Mouse (Mus musculus): ENCODE data around the gene Ifit3. TPM values are rescaled to one million over a fixed set of nuclear protein-coding genes. Genes with fewer than 3 reads are reported as not detected.
"Not testable (repeated sequence)": the region's sequence is repeated elsewhere in the genome, so short reads cannot be mapped to it uniquely, and the experiment has no call there.

The Ifit3 gene
- total and polyA plus RNA-seq, 2 experiments from 2014 or later: 1.8 to 3.1 TPM

- H3K9ac ChIP-seq (replicated peaks; ENCODE audit: low read length): no peak overlapping the region
- DNase-seq (ENCODE audit: low spot score) (no peak), ATAC-seq (no peak)
- H3K27ac ChIP-seq: no peak overlapping the region
- no peak overlapping the region for H3K4me2 ChIP-seq (ENCODE audit: low read depth, low read length)
- H3K9me3 ChIP-seq (ENCODE audit: low read length): no peaks in the 10 kb centered on the region
- H3K27me3 ChIP-seq (ENCODE audit: insufficient read depth, low read length): no peaks in the 10 kb centered on the region
- no peaks in the 10 kb centered on the region for H3K4me1 ChIP-seq (ENCODE audit: insufficient read depth, low read length)
- no peak for TF ChIP-seq CTCF (IDR thresholded peaks at IDR 0.05; ENCODE audit: low read depth)
- no peak overlapping the region for H3K4me3 ChIP-seq (ENCODE audit: low read length)
- 90% methylated on average over 3 of the region's 3 CpGs for WGBS
- no peaks in the 10 kb centered on the region for H3K36me3 ChIP-seq (ENCODE audit: insufficient read depth, low read length)
These were observed 22.1 kb downstream of the Ifit3 start for GRCm38 (mm10) chr19:34605472-34605871.

DNA sequence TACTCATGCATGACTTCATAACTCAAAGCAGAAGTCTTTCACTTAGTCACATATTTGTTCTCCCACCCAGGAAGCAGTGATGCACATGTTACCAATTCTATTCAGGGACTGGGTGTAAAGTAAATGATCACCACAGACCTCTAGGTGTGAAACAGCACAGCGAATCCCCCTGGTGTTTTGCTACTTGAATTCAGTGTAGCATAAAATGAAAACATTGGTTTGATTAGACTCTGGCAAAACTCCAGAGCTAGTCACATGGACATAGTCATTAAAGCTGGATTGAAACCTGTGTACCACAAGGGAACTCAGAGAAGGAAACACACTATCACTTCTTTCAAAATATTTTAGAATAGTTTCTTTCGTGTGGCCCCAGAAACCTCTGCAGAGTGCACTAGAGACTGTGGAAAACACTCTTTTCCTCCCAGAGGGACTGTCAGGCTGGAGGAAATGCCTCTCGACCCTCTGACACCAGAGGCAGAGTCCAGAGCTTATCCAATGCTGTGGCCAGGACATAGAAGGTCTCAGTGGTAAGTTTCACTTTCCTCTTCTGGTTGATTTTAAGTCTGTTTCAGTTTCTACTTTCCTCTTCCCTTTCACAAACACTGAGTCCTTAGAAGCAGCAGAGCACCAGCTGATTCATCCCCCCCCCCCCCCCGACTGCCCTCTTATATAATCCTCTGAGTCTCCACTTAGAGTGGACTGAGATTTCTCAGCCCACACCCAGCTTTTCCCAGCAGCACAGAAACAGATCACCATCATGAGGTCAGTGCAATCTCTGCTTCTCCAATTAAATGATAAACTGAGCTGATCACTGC lies 24.1 kb downstream of the Ifit3 start, which contains the start of gene Ifit3b:
Gene Ifit3b (plus strand): TSS at position 734 of the 815 bp plus-strand sequence.
- H3K9me3 ChIP-seq (ENCODE audit: low read length); H3K4me1 ChIP-seq (ENCODE audit: insufficient read depth, low read length); H3K9ac ChIP-seq (replicated peaks; ENCODE audit: low read length); H3K4me2 ChIP-seq (ENCODE audit: low read depth, low read length); H3K27me3 ChIP-seq (ENCODE audit: insufficient read depth, low read length); H3K27ac ChIP-seq; H3K4me3 ChIP-seq (ENCODE audit: low read length); H3K36me3 ChIP-seq (ENCODE audit: insufficient read depth, low read length): not testable (repeated sequence)
- DNase-seq (ENCODE audit: low spot score) (peak; percentile 45), ATAC-seq (peak; percentile 68)
- WGBS: 55% methylated on average over 4 of the region's 4 CpGs

GRCm38 (mm10) chr19:34610118-34610517 lies 26.8 kb downstream of the Ifit3 start:
- H3K36me3 ChIP-seq (ENCODE audit: insufficient read depth, low read length); ATAC-seq; H3K9ac ChIP-seq (replicated peaks; ENCODE audit: low read length); H3K4me3 ChIP-seq (ENCODE audit: low read length); H3K9me3 ChIP-seq (ENCODE audit: low read length); H3K27me3 ChIP-seq (ENCODE audit: insufficient read depth, low read length); H3K4me2 ChIP-seq (ENCODE audit: low read depth, low read length); H3K4me1 ChIP-seq (ENCODE audit: insufficient read depth, low read length); DNase-seq (ENCODE audit: low spot score); H3K27ac ChIP-seq: not testable (repeated sequence)
- 78% methylated on average over 3 of the region's 3 CpGs for WGBS

DNA sequence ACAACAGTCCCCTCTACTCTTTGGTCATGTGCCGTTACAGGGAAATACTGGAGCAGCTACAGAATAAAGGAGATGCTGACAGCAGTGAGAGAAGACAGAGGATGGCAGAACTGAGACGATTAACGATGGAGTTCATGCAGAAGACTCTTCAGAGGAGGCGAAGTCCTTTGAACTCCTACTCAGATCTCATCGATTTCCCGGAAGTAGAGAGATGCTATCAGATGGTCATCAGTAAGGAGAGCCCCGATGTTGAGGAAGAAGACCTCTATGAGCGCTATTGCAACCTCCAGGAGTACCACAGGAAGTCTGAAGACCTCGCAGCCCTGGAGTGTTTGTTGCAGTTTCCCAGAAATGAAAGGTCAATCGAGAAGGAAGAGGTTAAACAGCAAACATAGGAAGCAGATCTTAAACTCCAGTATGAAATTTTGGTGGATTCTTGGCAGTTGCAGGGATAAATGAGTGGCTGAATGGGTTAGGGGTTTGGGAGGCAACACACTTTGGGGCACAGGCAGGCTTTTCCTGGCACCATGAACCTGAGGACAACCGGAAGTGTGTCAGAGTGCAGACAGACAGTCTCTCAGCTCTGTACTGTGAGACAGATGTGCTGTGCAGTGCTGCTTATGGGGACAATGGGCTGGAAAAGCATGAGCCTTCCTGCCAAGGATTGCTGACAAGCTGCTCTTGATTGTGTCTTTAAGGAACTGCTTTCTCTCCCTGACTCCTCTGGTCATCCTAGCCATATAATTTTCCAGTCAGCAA lies 29.1 kb downstream of the Ifit3 start:
- H3K27ac ChIP-seq; H3K9ac ChIP-seq (replicated peaks; ENCODE audit: low read length); H3K4me2 ChIP-seq (ENCODE audit: low read depth, low read length); H3K4me3 ChIP-seq (ENCODE audit: low read length); DNase-seq (ENCODE audit: low spot score); H3K4me1 ChIP-seq (ENCODE audit: insufficient read depth, low read length); H3K9me3 ChIP-seq (ENCODE audit: low read length); H3K27me3 ChIP-seq (ENCODE audit: insufficient read depth, low read length); ATAC-seq; H3K36me3 ChIP-seq (ENCODE audit: insufficient read depth, low read length): not testable (repeated sequence)
- WGBS: 85% methylated on average over 5 of the region's 11 CpGs

DNA sequence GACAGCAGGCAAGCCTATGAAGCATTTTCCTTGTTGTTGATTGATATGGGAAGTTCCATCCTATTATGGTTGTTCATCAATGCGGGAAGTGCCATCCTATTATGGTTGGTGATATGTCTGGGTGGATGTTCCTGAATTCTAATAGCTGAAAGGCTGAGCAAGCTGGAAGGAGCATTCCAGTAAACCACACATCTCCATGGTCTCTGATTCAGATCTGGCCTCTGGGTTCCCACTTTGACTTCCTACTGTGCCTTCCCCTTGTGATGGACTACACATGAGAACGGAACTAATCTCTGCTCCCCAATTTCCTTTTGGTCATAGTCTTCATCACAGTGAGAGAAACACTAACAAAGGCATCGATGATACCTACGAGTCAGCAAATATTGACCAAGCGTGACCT lies 37.5 kb downstream of the Ifit3 start:
- ATAC-seq: no peak
- Histone ChIP-seq H3K27ac (no peak overlapping the region), H3K4me1 (ENCODE audit: insufficient read depth, low read length) (no peaks in the 10 kb centered on the region), H3K27me3 (ENCODE audit: insufficient read depth, low read length) (no peaks in the 10 kb centered on the region), H3K4me2 (ENCODE audit: low read depth, low read length) (no peak overlapping the region), H3K9ac (replicated peaks; ENCODE audit: low read length) (no peak overlapping the region), H3K36me3 (ENCODE audit: insufficient read depth, low read length) (no peaks in the 10 kb centered on the region), H3K4me3 (ENCODE audit: low read length) (no peak overlapping the region), H3K9me3 (ENCODE audit: low read length) (no peaks in the 10 kb centered on the region)
- DNase-seq (ENCODE audit: low spot score): no peak
- no peak for TF ChIP-seq CTCF (IDR thresholded peaks at IDR 0.05; ENCODE audit: low read depth)
- 91% methylated on average over 5 of the region's 5 CpGs for WGBS

GRCm38 (mm10) chr19:34623781-34624180 lies 40.5 kb downstream of the Ifit3 start:
- 92% methylated on average over 6 of the region's 6 CpGs for WGBS
- DNase-seq (ENCODE audit: low spot score): no peak
- H3K9ac ChIP-seq (replicated peaks; ENCODE audit: low read length): no peak overlapping the region
- no peak overlapping the region for H3K4me3 ChIP-seq (ENCODE audit: low read length)
- TF ChIP-seq CTCF (IDR thresholded peaks at IDR 0.05; ENCODE audit: low read depth): no peak
- no peaks in the 10 kb centered on the region for H3K9me3 ChIP-seq (ENCODE audit: low read length)
- no peaks in the 10 kb centered on the region for H3K36me3 ChIP-seq (ENCODE audit: insufficient read depth, low read length)
- no peaks in the 10 kb centered on the region for H3K27me3 ChIP-seq (ENCODE audit: insufficient read depth, low read length)
- H3K4me1 ChIP-seq (ENCODE audit: insufficient read depth, low read length): no peaks in the 10 kb centered on the region
- ATAC-seq: no peak
- no peak overlapping the region for H3K27ac ChIP-seq
- no peak overlapping the region for H3K4me2 ChIP-seq (ENCODE audit: low read depth, low read length)

DNA sequence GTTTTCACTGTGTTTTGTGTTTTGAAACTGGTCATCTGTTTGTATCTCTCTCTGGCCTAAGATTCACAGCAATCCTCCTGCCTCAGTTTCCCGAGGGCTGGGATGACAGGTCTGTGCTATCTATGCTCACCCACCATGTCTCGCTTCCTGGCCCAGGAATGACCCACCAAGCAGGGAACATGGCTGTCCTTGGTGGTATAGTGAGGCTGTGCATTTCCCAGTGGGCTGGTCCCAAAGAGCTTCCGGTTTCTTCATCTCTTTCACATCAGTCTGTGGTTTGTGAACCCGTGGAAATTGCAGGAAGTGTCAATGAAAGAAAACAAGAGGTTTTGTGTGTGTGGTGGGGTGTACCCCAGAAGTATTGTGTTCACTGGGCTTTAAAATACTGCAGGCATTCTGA lies 41.3 kb downstream of the Ifit3 start:
- no peak for TF ChIP-seq CTCF (IDR thresholded peaks at IDR 0.05; ENCODE audit: low read depth)
- WGBS: 84% methylated on average over 4 of the region's 4 CpGs
- ATAC-seq: no peak
- Histone ChIP-seq H3K4me3 (ENCODE audit: low read length) (no peak overlapping the region), H3K27me3 (ENCODE audit: insufficient read depth, low read length) (no peaks in the 10 kb centered on the region), H3K36me3 (ENCODE audit: insufficient read depth, low read length) (no peaks in the 10 kb centered on the region), H3K4me2 (ENCODE audit: low read depth, low read length) (no peak overlapping the region), H3K9me3 (ENCODE audit: low read length) (no peaks in the 10 kb centered on the region), H3K9ac (replicated peaks; ENCODE audit: low read length) (no peak overlapping the region), H3K4me1 (ENCODE audit: insufficient read depth, low read length) (no peaks in the 10 kb centered on the region), H3K27ac (no peak overlapping the region)
- no peak for DNase-seq (ENCODE audit: low spot score)

Data from hindbrain, postnatal 0 days (tissue).